In genomic region chr11:22692941-22693341, GRCm38 (mm10) we compare ENCODE assay signal across 12 mouse cellular contexts.
DNase-seq lines count a peak whose midpoint lies in the region; ATAC-seq lines count a peak whose summit lies in the region.
"Had no signal": no experiment of that assay in that cellular context is flagged by ENCODE, and none has a peak within 500 bp of the region (broad histone marks: within the 10 kb centered on the region; RNA-seq: fewer than 3 reads in every experiment).

No protein-coding gene starts in this region.

- H3K4me1 ChIP-seq in embryonic facial prominence, embryonic 14.5 days (ENCODE audit: control insufficient read depth, insufficient read depth, low read length): peaks cover 6% of the 10 kb centered on the region; the same call in 1 of the 2 replicates
- H3K4me1 ChIP-seq in embryonic facial prominence, embryonic 10.5 days: peaks cover under 1% of the 10 kb centered on the region; the same call in 1 of the 2 replicates
- H3K4me1 ChIP-seq in hindbrain, embryonic 11.5 days (replicated peaks; ENCODE audit: control insufficient read depth, insufficient read depth, low read length): no peaks in the 10 kb centered on the region

- peak; percentile 45 for DNase-seq in embryonic facial prominence, embryonic 14.5 days (ENCODE audit: low spot score)
- DNase-seq in embryonic facial prominence, embryonic 10.5 days (ENCODE audit: low spot score): no peak
- DNase-seq in spleen, postnatal 36 days (ENCODE audit: low spot score in 2 of 2): peak; percentile 46 to 47
- no peak for DNase-seq in spleen, adult 18-20 months
- peak; percentile 83 for DNase-seq in induced T-regulatory cell, adult 2 months (ENCODE audit: low read depth)
- DNase-seq in hindbrain, embryonic 11.5 days (ENCODE audit: low spot score): no peak
- no peak for DNase-seq in layer of hippocampus, postnatal 14 days (ENCODE audit: low spot score in 2 of 2)
- DNase-seq in right cerebral cortex, postnatal 14 days: no peak
- DNase-seq: cerebellum, adult 11-12 months; right cerebral cortex, postnatal 4 days had no signal

- H3K36me3 ChIP-seq in embryonic facial prominence, embryonic 14.5 days (ENCODE audit: control insufficient read depth, insufficient read depth, low read length): no peaks in the 10 kb centered on the region
- no peaks in the 10 kb centered on the region for H3K36me3 ChIP-seq in embryonic facial prominence, embryonic 10.5 days (replicated peaks)
- H3K36me3 ChIP-seq in hindbrain, embryonic 11.5 days (ENCODE audit: control insufficient read depth, insufficient read depth, low read length): no peaks in the 10 kb centered on the region
- H3K36me3 ChIP-seq: G1E had no signal

- no peak overlapping the region for H3K27ac ChIP-seq in embryonic facial prominence, embryonic 14.5 days (replicated peaks; ENCODE audit: low read depth, low read length)
- no peak overlapping the region for H3K27ac ChIP-seq in embryonic facial prominence, embryonic 10.5 days (replicated peaks)
- no peak overlapping the region for H3K27ac ChIP-seq in hindbrain, embryonic 11.5 days (ENCODE audit: low read depth, low read length)

- no peaks in the 10 kb centered on the region for H3K9me3 ChIP-seq in embryonic facial prominence, embryonic 14.5 days (ENCODE audit: control insufficient read depth, low read length)
- H3K9me3 ChIP-seq in embryonic facial prominence, embryonic 10.5 days: no peaks in the 10 kb centered on the region
- no peaks in the 10 kb centered on the region for H3K9me3 ChIP-seq in hindbrain, embryonic 11.5 days (ENCODE audit: control insufficient read depth, low read length)
- H3K9me3 ChIP-seq: G1E had no signal

- no peak overlapping the region for H3K4me2 ChIP-seq in embryonic facial prominence, embryonic 14.5 days (ENCODE audit: low read depth, low read length)
- no peak overlapping the region for H3K4me2 ChIP-seq in hindbrain, embryonic 11.5 days (replicated peaks; ENCODE audit: low read depth, low read length)
- H3K4me2 ChIP-seq: heart, embryonic 11.5 days had no signal

- H3K27me3 ChIP-seq in embryonic facial prominence, embryonic 14.5 days (replicated peaks; ENCODE audit: control insufficient read depth, insufficient read depth, low read length): no peaks in the 10 kb centered on the region
- no peaks in the 10 kb centered on the region for H3K27me3 ChIP-seq in embryonic facial prominence, embryonic 10.5 days (replicated peaks; ENCODE audit: low read depth, poor library complexity, severe bottlenecking)
- H3K27me3 ChIP-seq in hindbrain, embryonic 11.5 days (ENCODE audit: control insufficient read depth, insufficient read depth, low read length): no peaks in the 10 kb centered on the region

- peak; percentile 53; the same call in 1 of the 2 replicates for ATAC-seq in embryonic facial prominence, embryonic 14.5 days (ENCODE audit: low read depth)
- no peak for ATAC-seq in hindbrain, embryonic 11.5 days (ENCODE audit: low FRiP score)

- WGBS in embryonic facial prominence, embryonic 14.5 days: 52% methylated on average over 1 of the region's 1 CpGs
- 41% methylated on average over 1 of the region's 1 CpGs for WGBS in embryonic facial prominence, embryonic 10.5 days
- 56% methylated on average over 1 of the region's 1 CpGs for WGBS in hindbrain, embryonic 11.5 days

- no peak overlapping the region for H3K9ac ChIP-seq in embryonic facial prominence, embryonic 14.5 days (ENCODE audit: low read depth, low read length)
- no peak overlapping the region for H3K9ac ChIP-seq in hindbrain, embryonic 11.5 days (ENCODE audit: low read depth, low read length)

- H3K4me3 ChIP-seq in embryonic facial prominence, embryonic 14.5 days (ENCODE audit: low read depth, low read length): no peak overlapping the region
- H3K4me3 ChIP-seq in embryonic facial prominence, embryonic 10.5 days: no peak overlapping the region
- no peak overlapping the region for H3K4me3 ChIP-seq in hindbrain, embryonic 11.5 days (ENCODE audit: low read depth, low read length)

Comparison
In these comparisons a context has a peak if more than half of its experiments do, and no peak if none do; other contexts are left out.
1. DNase-seq: peak in embryonic facial prominence, embryonic 14.5 days (single experiment), spleen, postnatal 36 days (2 of 2) and induced T-regulatory cell, adult 2 months (single experiment); none in embryonic facial prominence, embryonic 10.5 days (single experiment), spleen, adult 18-20 months (0 of 2), hindbrain, embryonic 11.5 days (single experiment), layer of hippocampus, postnatal 14 days (0 of 2) and right cerebral cortex, postnatal 14 days (single experiment).